Mouse (Mus musculus) kidney, postnatal 0 days (tissue): ENCODE results near the gene Ms4a5. TPM values are rescaled to one million over a fixed set of nuclear protein-coding genes. Genes with fewer than 3 reads are reported as not detected.
"Not testable (repeated sequence)": the region's sequence is repeated elsewhere in the genome, so short reads cannot be mapped to it uniquely, and the experiment has no call there.

ENCODE experiments used
- ATAC-seq: fragments of 200-750 bp; cut with Nextera tagmentation; replicated peaks from 2 replicates; pipeline ENCODE4 v1.8.0; 2017; ENCODE audit warnings: low read depth, moderate number of reproducible peaks, moderate TSS enrichment, moderate library complexity; ENCODE audit not compliant: low FRiP score
- DNase-seq: peaks from one replicate; pipeline ENCODE4 v3.0.0-alpha.2; 2016; ENCODE audit warnings: low spot score
- H3K27ac ChIP-seq: fragments of 300-500 bp; sonication (generic); 2 replicates; pipeline ENCODE4 v1.5.1; 2014; ENCODE audit warnings: mild to moderate bottlenecking
- H3K27me3 ChIP-seq: fragments of 300-500 bp; sonication (generic); 2 replicates; pipeline ENCODE4 v1.6.1; 2014; ENCODE audit warnings: low read length, mixed read lengths; ENCODE audit not compliant: insufficient read depth
- H3K36me3 ChIP-seq: fragments of 300-500 bp; sonication (generic); 2 replicates; pipeline ENCODE4 v1.6.1; 2014; ENCODE audit warnings: low read length, mixed read lengths; ENCODE audit not compliant: insufficient read depth
- H3K4me1 ChIP-seq: fragments of 300-500 bp; sonication (generic); replicated peaks from 2 replicates; pipeline ENCODE4 v1.6.1; 2014; ENCODE audit warnings: antibody characterized with exemption, low read length, mixed read lengths; ENCODE audit not compliant: insufficient read depth
- H3K4me2 ChIP-seq: fragments of 300-500 bp; sonication (generic); 2 replicates; pipeline ENCODE4 v1.6.1; 2014; ENCODE audit warnings: mild to moderate bottlenecking, low read length, moderate library complexity, mixed read lengths
- H3K4me3 ChIP-seq: fragments of 300-500 bp; sonication (generic); replicated peaks from 2 replicates; pipeline ENCODE4 v1.5.1; 2014; ENCODE audit warnings: low read depth, low read length
- H3K9ac ChIP-seq: fragments of 300-500 bp; sonication (generic); 2 replicates; pipeline ENCODE4 v1.6.1; 2014; ENCODE audit warnings: low read depth, low read length
- H3K9me3 ChIP-seq: fragments of 300-500 bp; sonication (generic); replicated peaks from 2 replicates; pipeline ENCODE4 v1.6.1; 2016; ENCODE audit warnings: low read length, inconsistent platforms, mixed read lengths
- CTCF ChIP-seq: IDR thresholded peaks from 2 replicates; pipeline ENCODE4 v1.5.1; 2016; ENCODE audit warnings: antibody characterized with exemption, low read depth, mild to moderate bottlenecking, moderate library complexity
- WGBS: fragments of 180-500 bp; shearing (Covaris S2); extraction: QIAGEN DNeasy Blood & Tissue Kit; methylation state at CpG from one replicate; pipeline ENCODE4 v1.1.7; 2014; 5-methylcytosine and 5-hydroxymethylcytosine counted together
- polyA plus RNA-seq: library from polyadenylated mRNA; unstranded; fragments of >200 nt; fragmentation: Nextera tagmentation; extraction: Ambion mirVana; gene quantifications from 2 replicates; pipeline ENCODE4 v1.2.1, GENCODE M21; 2015

Gene Ms4a5
- polyA plus RNA-seq, 1 experiment from 2014 or later = not detected

DNA sequence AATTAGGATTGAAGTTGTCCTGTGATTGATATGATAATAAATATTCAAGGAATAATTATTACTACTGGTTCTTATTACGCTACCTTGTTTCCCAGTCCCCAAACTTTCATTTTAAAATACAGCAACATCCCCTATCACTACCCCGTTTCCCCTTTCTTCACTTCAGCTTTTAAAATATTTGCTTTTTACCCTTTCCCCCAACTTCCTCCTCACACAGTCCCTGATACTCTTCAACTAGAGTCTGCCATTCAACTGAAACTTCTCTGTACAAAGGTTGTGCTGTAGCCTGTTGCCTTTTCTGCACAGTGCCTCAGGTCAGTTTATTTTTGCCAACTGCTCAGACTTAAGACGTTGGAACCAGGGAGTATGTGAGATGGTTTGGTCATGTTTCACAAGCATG lies 20.1 kb downstream of the Ms4a5 start:
- H3K27me3 ChIP-seq = no peaks in the 10 kb centered on the region
- no peak overlapping the region for H3K9ac ChIP-seq
- no peaks in the 10 kb centered on the region for H3K4me1 ChIP-seq
- DNase-seq = no peak
- no peak for ATAC-seq
- H3K9me3 ChIP-seq = no peaks in the 10 kb centered on the region
- no peak for TF ChIP-seq CTCF
- WGBS = 74% methylated on average over 3 of the region's 3 CpGs
- H3K4me3 ChIP-seq = no peak overlapping the region
- no peak overlapping the region for H3K27ac ChIP-seq
- no peaks in the 10 kb centered on the region for H3K36me3 ChIP-seq
- H3K4me2 ChIP-seq = no peak overlapping the region

GRCm38 (mm10) chr19:11262932-11263331 lies 20.7 kb downstream of the Ms4a5 start:
- ATAC-seq, H3K27ac ChIP-seq, DNase-seq, H3K4me3 ChIP-seq, H3K27me3 ChIP-seq, H3K9me3 ChIP-seq, H3K9ac ChIP-seq, H3K36me3 ChIP-seq, H3K4me1 ChIP-seq, H3K4me2 ChIP-seq: not testable (repeated sequence)
- 68% methylated on average over 4 of the region's 4 CpGs for WGBS

- no peaks in the 10 kb centered on the region for H3K36me3 ChIP-seq
- no peak overlapping the region for H3K4me2 ChIP-seq
- no peak for DNase-seq
- TF ChIP-seq CTCF = no peak
- 81% methylated on average over 2 of the region's 2 CpGs for WGBS
- no peaks in the 10 kb centered on the region for H3K4me1 ChIP-seq
- no peak overlapping the region for H3K4me3 ChIP-seq
- no peak overlapping the region for H3K27ac ChIP-seq
- no peak for ATAC-seq
- H3K9ac ChIP-seq = no peak overlapping the region
- H3K9me3 ChIP-seq = no peaks in the 10 kb centered on the region
- H3K27me3 ChIP-seq = no peaks in the 10 kb centered on the region
Observed at GRCm38 (mm10) chr19:11261522-11261921, 22.2 kb downstream of the Ms4a5 start.

GRCm38 (mm10) chr19:11244230-11244629 lies 39.4 kb downstream of the Ms4a5 start:
- Histone ChIP-seq H3K4me1 (no peaks in the 10 kb centered on the region), H3K36me3 (no peaks in the 10 kb centered on the region)

DNA sequence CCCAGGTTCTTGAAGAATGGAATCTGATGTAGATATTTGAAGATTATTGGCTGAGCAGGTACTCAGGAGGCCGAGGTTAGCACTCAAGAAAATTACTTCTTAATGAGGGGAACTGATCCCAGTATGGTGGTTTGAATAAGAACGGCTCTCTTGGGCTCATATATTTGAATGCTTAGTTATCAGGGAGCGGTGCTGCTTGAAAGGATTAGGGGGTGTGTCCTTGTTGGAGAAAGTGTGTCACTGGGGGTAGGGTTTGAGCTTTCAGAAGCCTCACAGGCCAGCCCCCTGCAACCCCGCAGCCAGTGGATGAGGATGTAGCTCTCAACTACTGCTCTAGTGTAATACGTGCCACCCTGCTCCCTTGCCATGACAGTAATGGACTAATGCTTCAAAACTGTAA lies 41.1 kb downstream of the Ms4a5 start:
- Histone ChIP-seq H3K4me2 (no peak overlapping the region), H3K27ac (no peak overlapping the region), H3K4me1 (no peaks in the 10 kb centered on the region), H3K9me3 (no peaks in the 10 kb centered on the region), H3K27me3 (no peaks in the 10 kb centered on the region), H3K4me3 (no peak overlapping the region), H3K9ac (no peak overlapping the region), H3K36me3 (no peaks in the 10 kb centered on the region)
- DNase-seq = no peak
- no peak for TF ChIP-seq CTCF
- ATAC-seq = no peak
- 64% methylated on average over 5 of the region's 5 CpGs for WGBS

More at GRCm38 (mm10) chr19:11244230-11244629, 39.4 kb downstream of the Ms4a5 start:
- DNase-seq (peak; percentile 8), ATAC-seq (no peak)
- Histone ChIP-seq H3K27me3 (no peaks in the 10 kb centered on the region), H3K9ac (no peak overlapping the region), H3K9me3 (no peaks in the 10 kb centered on the region), H3K4me3 (no peak overlapping the region), H3K27ac (no peak overlapping the region), H3K4me2 (no peak overlapping the region)
- no peak for TF ChIP-seq CTCF

GRCm38 (mm10) chr19:11235820-11236219 lies 47.9 kb downstream of the Ms4a5 start:
- TF ChIP-seq CTCF = no peak
- no peaks in the 10 kb centered on the region for H3K27me3 ChIP-seq
- H3K9ac ChIP-seq = no peak overlapping the region
- no peak overlapping the region for H3K4me3 ChIP-seq
- no peaks in the 10 kb centered on the region for H3K4me1 ChIP-seq
- H3K27ac ChIP-seq = no peak overlapping the region
- no peaks in the 10 kb centered on the region for H3K36me3 ChIP-seq
- DNase-seq = no peak
- no peaks in the 10 kb centered on the region for H3K9me3 ChIP-seq
- H3K4me2 ChIP-seq = no peak overlapping the region
- no peak for ATAC-seq

DNA sequence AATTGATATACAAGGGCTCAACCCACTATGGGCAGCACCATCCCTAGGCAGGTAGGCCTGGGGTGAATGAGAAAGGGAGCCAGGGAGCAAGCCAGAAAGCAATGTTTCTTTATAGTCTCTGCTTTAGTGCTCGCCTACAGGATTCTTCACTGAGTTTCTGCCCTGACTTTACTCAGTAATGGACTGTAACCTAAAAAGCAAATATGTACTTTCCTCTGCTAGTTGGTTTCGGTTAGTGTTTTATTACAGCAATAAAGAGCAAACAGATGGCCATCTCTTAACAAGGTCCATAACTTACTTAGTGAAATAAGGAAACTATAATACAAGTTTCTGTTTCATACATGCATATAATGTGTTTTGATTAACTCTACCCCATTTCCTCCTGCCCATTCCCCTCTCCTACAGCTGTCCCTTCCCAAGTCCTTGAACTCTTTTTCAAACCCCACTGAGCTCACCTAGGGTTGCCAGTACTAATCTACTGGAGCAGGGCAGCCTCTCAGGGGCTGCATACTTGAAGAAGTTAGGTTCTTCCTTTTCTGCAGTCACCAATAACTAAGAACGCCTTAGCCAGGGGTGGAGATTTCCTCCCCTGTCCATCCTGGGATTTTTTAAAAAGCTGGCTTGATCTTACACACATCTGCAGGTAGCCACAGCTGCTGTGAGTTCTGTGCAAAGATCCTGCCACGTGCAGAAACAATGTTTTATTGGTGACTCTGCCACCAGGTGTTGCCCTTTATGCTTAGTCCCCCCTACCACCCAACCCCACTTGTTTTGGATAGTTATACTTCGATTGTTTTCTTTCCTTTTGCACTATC lies 48.5 kb downstream of the Ms4a5 start:
- TF ChIP-seq CTCF = no peak
- ATAC-seq = no peak

More for the DNA sequence above, 48.5 kb downstream of the Ms4a5 start:
- no peaks in the 10 kb centered on the region for H3K9me3 ChIP-seq
- no peaks in the 10 kb centered on the region for H3K4me1 ChIP-seq
- H3K9ac ChIP-seq = no peak overlapping the region
- DNase-seq = no peak
- H3K27me3 ChIP-seq = no peaks in the 10 kb centered on the region
- WGBS = 51% methylated on average over 5 of the region's 5 CpGs
- no peak overlapping the region for H3K4me3 ChIP-seq
- H3K4me2 ChIP-seq = no peak overlapping the region
- H3K36me3 ChIP-seq = no peaks in the 10 kb centered on the region
- H3K27ac ChIP-seq = no peak overlapping the region
